Mouse (Mus musculus) testis, postnatal 10 days (tissue): ENCODE data around the gene Olfr910.

ENCODE experiments used
- DNase-seq: peaks from one replicate; pipeline ENCODE4 v3.0.0; 2021; ENCODE audit warnings: low spot score

Olfr910 gene

DNA sequence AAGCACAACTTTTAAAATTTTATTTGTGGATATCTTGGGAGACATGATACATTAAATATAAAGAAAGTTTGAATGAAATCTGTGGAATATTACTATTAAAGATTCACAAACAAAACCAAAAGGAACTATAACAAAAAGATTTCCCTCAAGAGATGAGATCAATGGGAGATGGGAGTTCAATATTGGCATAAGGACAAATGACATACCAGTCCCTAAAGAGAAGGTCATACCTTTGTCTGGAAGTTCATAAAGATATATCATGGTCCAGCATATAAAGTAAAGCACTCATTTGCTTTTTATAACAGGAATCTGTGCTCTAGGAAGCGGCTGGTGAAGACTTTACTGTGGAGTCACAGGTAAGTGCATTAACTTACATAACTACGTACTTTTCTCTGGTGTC lies at the start of gene Olfr910:
Olfr910 (plus strand) TSS at position 301 of the 400 bp plus-strand sequence.
- no peak for DNase-seq

DNA sequence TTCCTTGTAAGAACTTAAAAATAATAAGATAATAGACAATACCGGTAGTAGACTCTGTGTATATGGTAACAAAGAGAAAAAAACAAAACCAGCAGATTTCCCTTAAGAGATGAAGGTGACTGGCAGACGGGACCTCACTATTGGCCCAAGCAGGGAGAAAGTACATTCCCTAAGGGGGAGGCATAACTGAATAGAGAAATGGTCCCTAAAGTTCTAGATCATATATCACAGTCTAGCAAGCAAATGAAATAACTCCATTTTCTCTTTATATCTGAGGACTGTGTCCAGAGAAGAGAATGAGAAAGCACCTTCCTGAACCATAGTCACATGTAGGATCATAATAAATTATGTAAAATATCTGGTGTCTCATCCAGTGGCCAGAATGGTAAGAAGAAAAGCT lies 42.1 kb upstream of the Olfr910 start, which contains the start of gene Olfr907:
Olfr907 (plus strand) TSS at position 301 of the 400 bp plus-strand sequence.
- DNase-seq, result no peak

DNA sequence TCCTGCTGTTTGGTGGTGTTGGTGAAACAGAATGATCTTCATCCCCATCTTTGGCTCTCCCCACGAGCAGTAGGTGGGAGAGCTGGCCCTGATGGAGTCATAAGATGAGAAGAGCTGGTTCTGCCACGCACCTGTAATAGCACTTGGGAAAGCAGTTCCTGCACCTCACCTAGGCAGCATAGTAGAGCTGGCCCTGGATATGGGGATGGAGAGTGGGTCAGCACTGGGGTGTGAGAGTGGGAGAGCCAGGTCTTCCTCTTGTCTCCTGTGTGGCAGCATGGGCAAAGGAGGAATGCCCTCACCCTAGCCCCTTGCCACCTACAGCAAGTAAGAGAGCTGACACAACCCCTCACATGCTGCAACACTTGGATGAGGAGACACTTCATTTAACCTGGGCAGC lies 25.3 kb upstream of the Olfr910 start:
- DNase-seq, result no peak

DNA sequence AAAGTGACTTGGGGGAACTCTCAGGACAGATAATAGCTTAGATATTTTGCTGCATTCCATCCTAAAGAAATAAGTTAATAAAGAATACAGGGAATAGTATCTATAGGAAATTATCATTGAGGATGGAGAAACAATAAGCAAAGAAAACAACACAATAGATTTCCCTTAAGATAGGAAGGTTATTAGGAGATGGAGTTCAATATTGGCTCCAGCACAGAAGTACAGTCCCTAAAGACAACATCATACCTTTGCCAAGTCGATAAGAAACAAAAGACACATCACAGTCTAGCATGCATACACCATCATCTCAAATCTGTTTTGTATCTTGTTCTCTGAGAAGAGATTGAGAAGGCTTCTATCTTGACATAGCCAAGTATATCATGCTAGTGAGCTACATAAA lies 16.4 kb upstream of the Olfr910 start, which contains the start of gene Olfr911-ps1:
Olfr911-ps1 (plus strand) TSS at position 301 of the 400 bp plus-strand sequence.
- DNase-seq, result no peak

DNA sequence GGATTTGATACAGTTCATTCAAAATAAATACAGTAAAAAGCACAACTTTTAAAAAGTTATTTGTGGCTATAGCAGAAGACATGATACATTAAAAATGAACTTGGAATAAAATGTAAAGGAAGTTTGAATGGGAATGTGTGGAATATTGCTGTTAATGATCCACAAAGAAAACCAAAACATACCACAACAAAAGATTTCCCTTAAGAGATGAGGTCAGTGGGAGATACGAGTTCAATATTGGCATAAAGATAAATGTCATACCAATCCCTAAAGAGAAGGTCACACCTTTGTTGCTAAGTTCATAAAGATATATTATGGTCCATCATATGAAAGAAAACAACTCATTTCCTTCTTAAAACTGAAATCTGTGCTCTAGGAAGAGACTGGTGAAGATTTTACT lies 42.2 kb downstream of the Olfr910 start, which contains the start of gene Olfr912:
Olfr912 (plus strand) TSS at position 301 of the 400 bp plus-strand sequence.
- no peak for DNase-seq
